Mouse (Mus musculus) CH12.LX (cell line): ENCODE measurements around the gene Ptdss2. TPM values are rescaled to one million over a fixed set of nuclear protein-coding genes. Genes with fewer than 3 reads are reported as not detected.

Experiments used
- DNase-seq: peaks from one replicate; pipeline ENCODE4 v3.0.0-alpha.2; 2013; ENCODE audit errors: extremely low read depth
- H3K27ac ChIP-seq: 2 replicates; pipeline ENCODE4 v1.5.1; 2012; ENCODE audit warnings: low read depth, mild to moderate bottlenecking, control low read depth, moderate library complexity; ENCODE audit not compliant: insufficient read depth
- H3K27me3 ChIP-seq: replicated peaks from 2 replicates; pipeline ENCODE3; 2012; ENCODE audit warnings: inconsistent platforms
- H3K36me3 ChIP-seq, 2 experiments: replicated peaks in 1 of 2; 2 replicates each; pipeline versions ENCODE3 to v1.6.1; 2012; ENCODE audit warnings: inconsistent platforms in 1 of 2, low read length in 1 of 2, mild to moderate bottlenecking in 1 of 2, mixed read lengths in 1 of 2, moderate library complexity in 1 of 2; ENCODE audit not compliant: control insufficient read depth in 1 of 2, insufficient read depth in 1 of 2
- H3K4me1 ChIP-seq, 2 experiments: 2 replicates each; pipeline ENCODE4 v1.6.1; 2012; ENCODE audit warnings: inconsistent platforms in 1 of 2, moderate library complexity in 1 of 2; ENCODE audit not compliant: insufficient read depth in 2 of 2, control insufficient read depth in 1 of 2
- H3K4me2 ChIP-seq: 2 replicates; pipeline ENCODE4 v1.6.1; 2012; ENCODE audit warnings: low read depth, mild to moderate bottlenecking, control low read depth; ENCODE audit not compliant: poor library complexity, insufficient read depth, severe bottlenecking
- H3K4me3 ChIP-seq, 3 experiments: fragments of 150-350 bp in 1 of 3; sonication (generic) in 1 of 3; replicated peaks in 1 of 3; 2 replicates each; pipeline versions ENCODE3 to v1.5.1; 2011 to 2012; ENCODE audit warnings: low read depth in 2 of 3, low read length in 2 of 3, mild to moderate bottlenecking in 2 of 3, moderate library complexity in 2 of 3, control low read depth in 1 of 3, improper control_type of control experiment in 1 of 3, inconsistent platforms in 1 of 3, mixed read lengths in 1 of 3; ENCODE audit not compliant: poor library complexity in 1 of 3
- H3K79me2 ChIP-seq: replicated peaks from 2 replicates; pipeline ENCODE4 v1.6.1; 2012; ENCODE audit warnings: mild to moderate bottlenecking, moderate library complexity; ENCODE audit not compliant: control insufficient read depth, poor library complexity, insufficient read depth, severe bottlenecking; ENCODE audit errors: extremely low read depth
- H3K9ac ChIP-seq: 2 replicates; pipeline ENCODE4 v1.6.1; 2012; ENCODE audit warnings: low read depth, mild to moderate bottlenecking, control low read depth, moderate library complexity; ENCODE audit not compliant: insufficient read depth
- H3K9me3 ChIP-seq: replicated peaks from 2 replicates; pipeline ENCODE3; 2012; ENCODE audit warnings: low read length, inconsistent platforms, mixed read lengths
- CTCF ChIP-seq, 2 experiments: IDR thresholded peaks in 1 of 2; conservative IDR thresholded peaks in 1 of 2; 2 replicates each; pipeline ENCODE4 v1.5.1; 2011 to 2012; ENCODE audit warnings: low read depth in 2 of 2, low read length in 2 of 2, improper control_type of control experiment in 1 of 2, inconsistent platforms in 1 of 2, mild to moderate bottlenecking in 1 of 2, moderate library complexity in 1 of 2
- E2F4 ChIP-seq: IDR thresholded peaks from 2 replicates; pipeline ENCODE4 v1.6.1; 2011; ENCODE audit warnings: low read depth, low read length, improper control_type of control experiment; ENCODE audit not compliant: insufficient replicate concordance
- GABPA ChIP-seq: IDR thresholded peaks from 2 replicates; pipeline ENCODE4 v1.6.1; 2012; ENCODE audit warnings: low read depth, low read length, improper control_type of control experiment, inconsistent platforms; ENCODE audit not compliant: insufficient replicate concordance
- IRF4 ChIP-seq: IDR thresholded peaks from 2 replicates; pipeline ENCODE4 v1.6.1; 2014; ENCODE audit warnings: low read depth, mild to moderate bottlenecking, inconsistent platforms, low read length, improper control_type of control experiment
- KAT2A ChIP-seq: IDR thresholded peaks from 2 replicates; pipeline ENCODE4 v1.6.1; 2012; ENCODE audit warnings: low read length, improper control_type of control experiment, inconsistent platforms; ENCODE audit not compliant: insufficient replicate concordance
- MAZ ChIP-seq: IDR thresholded peaks from 2 replicates; pipeline ENCODE4 v1.6.1; 2012; ENCODE audit warnings: low read depth, mild to moderate bottlenecking, inconsistent platforms, low read length, improper control_type of control experiment, moderate library complexity
- MXI1 ChIP-seq: IDR thresholded peaks from 2 replicates; pipeline ENCODE4 v1.6.1; 2011; ENCODE audit warnings: mild to moderate bottlenecking, low read depth, low read length, improper control_type of control experiment
- MYC ChIP-seq: IDR thresholded peaks from 2 replicates; pipeline ENCODE4 v1.6.1; 2011; ENCODE audit warnings: low read depth, mild to moderate bottlenecking, improper control_type of control experiment, low read length
- NRF1 ChIP-seq: IDR thresholded peaks from 2 replicates; pipeline ENCODE4 v1.6.1; 2014; ENCODE audit warnings: low read depth, mild to moderate bottlenecking, inconsistent platforms, low read length, improper control_type of control experiment, moderate library complexity
- PAX5 ChIP-seq: IDR thresholded peaks from 2 replicates; pipeline ENCODE4 v1.6.1; 2012; ENCODE audit warnings: low read length, inconsistent platforms, mixed read lengths
- POLR2A ChIP-seq: IDR thresholded peaks from 2 replicates; pipeline ENCODE4 v1.6.1; 2011; ENCODE audit warnings: low read depth, mild to moderate bottlenecking, improper control_type of control experiment, low read length
- POLR2AphosphoS2 ChIP-seq: IDR thresholded peaks from 2 replicates; pipeline ENCODE4 v1.6.1; 2011; ENCODE audit warnings: low read depth, low read length, improper control_type of control experiment
- RCOR1 ChIP-seq: conservative IDR thresholded peaks from 2 replicates; pipeline ENCODE4 v1.6.1; 2012; ENCODE audit warnings: low read depth, mild to moderate bottlenecking, inconsistent platforms, low read length, improper control_type of control experiment
- SIN3A ChIP-seq: IDR thresholded peaks from 2 replicates; pipeline ENCODE4 v1.6.1; 2012; ENCODE audit warnings: low read length, improper control_type of control experiment, inconsistent platforms
- TCF12 ChIP-seq: IDR thresholded peaks from 2 replicates; pipeline ENCODE4 v1.6.1; 2014; ENCODE audit warnings: low read depth, mild to moderate bottlenecking, inconsistent platforms, low read length, improper control_type of control experiment
- USF1 ChIP-seq: IDR thresholded peaks from 2 replicates; pipeline ENCODE4 v1.6.1; 2014; ENCODE audit warnings: low read depth, mild to moderate bottlenecking, inconsistent platforms, low read length, improper control_type of control experiment
- ZKSCAN1 ChIP-seq: IDR thresholded peaks from 2 replicates; pipeline ENCODE4 v1.6.1; 2012; ENCODE audit warnings: low read depth, inconsistent platforms, low read length, improper control_type of control experiment, borderline replicate concordance
- ZMIZ1 ChIP-seq: IDR thresholded peaks from 2 replicates; pipeline ENCODE4 v1.6.1; 2012; ENCODE audit warnings: low read depth, mild to moderate bottlenecking, inconsistent platforms, low read length, improper control_type of control experiment
- dilution Hi-C: fragments of 300-500 bp; cut with MboI; formaldehyde crosslinking; loops from 2 replicates; pipeline ENCODE4 v1.14.3; 2020; ENCODE audit warnings: low sequenced_read_pairs; ENCODE audit not compliant: extremely low pct_unique_long_range_greater_than_20kb, extremely low pct_ligation_motif_present
- in situ Hi-C: fragments of 300-500 bp; cut with MboI; formaldehyde crosslinking; loops from 3 replicates; pipeline ENCODE4 v1.14.3; 2019; ENCODE audit warnings: low sequenced_read_pairs, low pct_ligation_motif_present, low pct_unique_long_range_greater_than_20kb, mixed read lengths
- polyA plus RNA-seq: library from polyadenylated mRNA; unstranded; fragments of >175 nt; gene quantifications from 2 replicates; pipeline ENCODE4 v1.2.1, GENCODE M21; 2012; ENCODE audit warnings: low read depth; ENCODE audit not compliant: insufficient read length
- total RNA-seq, 2 experiments: library from RNA; depleted of rRNA; stranded (reverse); fragments of 300-350 nt in 1 of 2; fragments of >200 nt in 1 of 2; gene quantifications; 2 replicates each; pipeline ENCODE4 v1.2.3; 2012 to 2014

Ptdss2 gene
- total and polyA plus RNA-seq, 3 experiments, result 2.9 to 22.9 (median 12.0) TPM

GRCm38 (mm10) chr7:141077841-141078240 lies 44.3 kb upstream of the Ptdss2 start, which contains the start of gene Pkp3:
Gene Pkp3 (plus strand): TSS chr7:141078218.
- no peak within 1 kb of the TSS for H3K9ac ChIP-seq
- no peak within 1 kb of the TSS for H3K27ac ChIP-seq
- no peak for DNase-seq
- H3K4me3 ChIP-seq, result no peak within 1 kb of the TSS
- in situ Hi-C loops, result no loop called here
- H3K27me3 ChIP-seq, result peaks cover 2% of the 10 kb centered on the region
- no peaks in the 10 kb centered on the region for H3K9me3 ChIP-seq
- H3K4me1 ChIP-seq, result peaks cover 13 to 21% of the 10 kb centered on the region in 2 experiments
- no peak for TF ChIP-seq MXI1
- no peak for TF ChIP-seq USF1
- TF ChIP-seq TCF12, result no peak
- no peak for TF ChIP-seq PAX5
- TF ChIP-seq KAT2A, result no peak
- TF ChIP-seq ZMIZ1, result no peak
- no peak for TF ChIP-seq GABPA
- no peak for TF ChIP-seq POLR2AphosphoS2
- no peak for TF ChIP-seq MAZ
- no peak for TF ChIP-seq ZKSCAN1
- no peak for TF ChIP-seq SIN3A
- no peak for TF ChIP-seq RCOR1
- TF ChIP-seq E2F4, result no peak
- TF ChIP-seq MYC, result no peak
- TF ChIP-seq IRF4, result no peak
- TF ChIP-seq POLR2A, result no peak
- TF ChIP-seq CTCF (conservative IDR thresholded peaks at IDR 0.05 in 1 of 2, IDR thresholded peaks at IDR 0.05 in 1 of 2; ENCODE audit: low read depth in 2 of 2, low read length in 2 of 2), result no peak
- TF ChIP-seq NRF1, result no peak
- dilution Hi-C loops, result no loop called here
- H3K4me2 ChIP-seq, result no peak within 1 kb of the TSS
- H3K79me2 ChIP-seq, result no peaks in the 10 kb centered on the region
- no peaks in the 10 kb centered on the region for H3K36me3 ChIP-seq

- Histone ChIP-seq H3K9me3 (no peaks in the 10 kb centered on the region), H3K4me2 (no peak overlapping the region), H3K36me3 (no peaks in the 10 kb centered on the region), H3K79me2 (no peaks in the 10 kb centered on the region), H3K4me1 (peaks cover 13 to 21% of the 10 kb centered on the region in 2 experiments), H3K27ac (no peak overlapping the region), H3K27me3 (peaks cover 2% of the 10 kb centered on the region), H3K9ac (no peak overlapping the region), H3K4me3 (no peak overlapping the region)
- in situ Hi-C loops (no loop called here), dilution Hi-C loops (no loop called here)
- peak; percentile 20 for DNase-seq
- TF ChIP-seq MYC (no peak), PAX5 (no peak), MXI1 (no peak), TCF12 (peak; percentile 39; the same call in 1 of the 2 replicates)
Observed at GRCm38 (mm10) chr7:141078876-141079275, 43.3 kb upstream of the Ptdss2 start.
